Mouse (Mus musculus): ENCODE data around the gene Rps8.

DNA sequence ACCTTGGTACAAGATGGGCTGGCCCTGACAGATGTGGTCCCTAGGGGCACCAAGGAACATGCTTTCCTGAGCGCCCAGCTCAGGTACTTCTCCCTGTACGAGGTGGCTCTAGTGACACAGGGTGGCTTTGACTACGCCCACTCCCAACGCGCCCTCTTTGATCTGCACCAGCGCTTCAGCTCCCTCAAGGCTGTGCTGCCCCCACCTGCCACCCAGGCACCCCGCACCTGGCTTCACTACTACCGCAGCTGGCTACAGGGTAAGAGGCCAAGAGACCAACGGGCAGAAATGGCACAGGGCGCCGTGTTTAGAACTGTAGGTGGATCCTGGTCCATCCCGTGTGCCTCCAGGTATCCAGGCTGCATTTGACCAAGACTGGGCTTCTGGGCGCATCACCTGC lies 45.8 kb downstream of the Rps8 start:
- TF ChIP-seq CTCF (conservative IDR thresholded peaks at IDR 0.05 in 1 of 2, IDR thresholded peaks at IDR 0.05 in 1 of 2; ENCODE audit: low read depth in 2 of 2, low read length in 2 of 2) (no peak), TBP (conservative IDR thresholded peaks at IDR 0.05; ENCODE audit: low read depth, low read length) (no peak), POLR2A (IDR thresholded peaks at IDR 0.05; ENCODE audit: low read depth, low read length) (no peak), MXI1 (IDR thresholded peaks at IDR 0.05; ENCODE audit: low read depth, low read length) (no peak), IRF4 (IDR thresholded peaks at IDR 0.05; ENCODE audit: low read depth, low read length) (no peak)
